Mouse (Mus musculus) embryonic facial prominence, embryonic 11.5 days (tissue): ENCODE data around the gene Odf3l2. TPM values are rescaled to one million over a fixed set of nuclear protein-coding genes. Genes with fewer than 3 reads are reported as not detected.

Experiments
- ATAC-seq: fragments of 200-750 bp; cut with Nextera tagmentation; replicated peaks from 2 replicates; pipeline ENCODE4 v1.8.0; 2017; ENCODE audit warnings: low read depth; ENCODE audit not compliant: insufficient number of reproducible peaks, low FRiP score, low TSS enrichment
- DNase-seq: peaks from one replicate; pipeline ENCODE4 v3.0.0-alpha.2; 2015; ENCODE audit warnings: low spot score
- H3K27ac ChIP-seq: fragments of 300-500 bp; sonication (generic); replicated peaks from 2 replicates; pipeline ENCODE4 v1.5.1; 2014; ENCODE audit warnings: mild to moderate bottlenecking, low read depth, low read length, control low read depth
- H3K27me3 ChIP-seq: fragments of 300-500 bp; sonication (generic); 2 replicates; pipeline ENCODE4 v1.6.1; 2014; ENCODE audit warnings: mild to moderate bottlenecking, low read length, moderate library complexity, mixed read lengths; ENCODE audit not compliant: control insufficient read depth, insufficient read depth
- H3K36me3 ChIP-seq: fragments of 300-500 bp; sonication (generic); replicated peaks from 2 replicates; pipeline ENCODE4 v1.6.1; 2014; ENCODE audit warnings: low read depth, mild to moderate bottlenecking, low read length, moderate library complexity, mixed read lengths; ENCODE audit not compliant: control insufficient read depth, insufficient read depth
- H3K4me1 ChIP-seq: fragments of 300-500 bp; sonication (generic); 2 replicates; pipeline ENCODE4 v1.6.1; 2014; ENCODE audit warnings: low read length, mixed read lengths; ENCODE audit not compliant: control insufficient read depth, insufficient read depth
- H3K4me2 ChIP-seq: fragments of 300-500 bp; sonication (generic); 2 replicates; pipeline ENCODE4 v1.6.1; 2014; ENCODE audit warnings: low read depth, mild to moderate bottlenecking, control low read depth, low read length, moderate library complexity
- H3K4me3 ChIP-seq: fragments of 300-500 bp; sonication (generic); 2 replicates; pipeline ENCODE4 v1.5.1; 2014; ENCODE audit warnings: low read depth, low read length, control low read depth
- H3K9ac ChIP-seq: fragments of 300-500 bp; sonication (generic); replicated peaks from 2 replicates; pipeline ENCODE4 v1.6.1; 2014; ENCODE audit warnings: mild to moderate bottlenecking, control low read depth, low read length
- H3K9me3 ChIP-seq: fragments of 300-500 bp; sonication (generic); replicated peaks from 2 replicates; pipeline ENCODE4 v1.6.1; 2016; ENCODE audit warnings: mild to moderate bottlenecking, low read length, inconsistent platforms, mixed read lengths; ENCODE audit not compliant: control insufficient read depth
- WGBS: fragments of 180-500 bp; shearing (Covaris S2); extraction: QIAGEN DNeasy Blood & Tissue Kit; methylation state at CpG from one replicate; pipeline ENCODE4 v1.1.7; 2014; 5-methylcytosine and 5-hydroxymethylcytosine counted together
- polyA plus RNA-seq: library from polyadenylated mRNA; unstranded; fragments of >200 nt; fragmentation: Nextera tagmentation; extraction: Ambion mirVana; gene quantifications from 2 replicates; pipeline ENCODE4 v1.2.1, GENCODE M21; 2014

Odf3l2 gene
- polyA plus RNA-seq, 1 experiment from 2014 or later = not detected

- WGBS = 89% methylated on average over 2 of the region's 2 CpGs
- DNase-seq (no peak), ATAC-seq (no peak)
- H3K4me3 ChIP-seq = no peak overlapping the region
- no peak overlapping the region for H3K9ac ChIP-seq
- peaks cover 21% of the 10 kb centered on the region for H3K36me3 ChIP-seq
- H3K4me1 ChIP-seq = peaks cover 6% of the 10 kb centered on the region
- H3K4me2 ChIP-seq = no peak overlapping the region
- no peak overlapping the region for H3K27ac ChIP-seq
- H3K9me3 ChIP-seq = no peaks in the 10 kb centered on the region
- no peaks in the 10 kb centered on the region for H3K27me3 ChIP-seq
Measured at GRCm38 (mm10) chr10:79686219-79686618, 40.7 kb upstream of the Odf3l2 start.

DNA sequence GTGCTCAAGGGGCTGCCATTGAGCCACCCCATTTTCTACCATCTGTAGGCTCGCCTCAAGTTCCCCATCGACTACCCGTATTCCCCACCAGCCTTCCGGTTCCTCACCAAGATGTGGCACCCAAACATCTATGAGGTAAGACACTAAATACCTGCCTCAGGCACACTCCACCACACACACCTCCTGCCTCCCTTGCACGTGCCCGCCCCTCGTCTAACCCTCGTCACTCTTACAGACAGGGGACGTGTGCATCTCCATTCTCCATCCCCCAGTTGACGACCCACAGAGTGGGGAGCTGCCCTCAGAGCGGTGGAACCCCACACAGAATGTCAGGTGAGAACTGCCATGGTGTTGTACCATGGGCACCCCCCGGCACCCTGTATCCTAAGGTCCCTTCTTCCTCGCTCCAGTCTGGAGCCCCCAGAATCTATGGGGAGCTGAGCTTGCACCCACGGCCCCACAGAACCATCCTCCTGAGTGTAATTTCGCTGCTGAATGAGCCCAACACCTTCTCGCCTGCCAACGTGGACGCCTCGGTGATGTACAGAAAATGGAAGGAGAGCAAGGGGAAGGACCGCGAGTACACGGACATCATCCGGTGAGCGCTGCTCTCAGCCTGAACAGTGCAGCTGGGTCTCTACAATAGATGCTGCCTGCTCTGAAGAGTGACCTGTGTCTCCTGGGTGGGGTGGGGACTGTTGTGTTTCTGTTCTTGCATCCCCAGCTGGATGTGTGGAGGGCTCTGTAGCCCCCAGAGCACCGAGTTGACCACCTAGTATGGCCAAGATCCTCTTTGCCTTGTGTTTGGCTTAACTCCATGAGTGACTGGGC, 39.4 kb upstream of the Odf3l2 start:
- 94% methylated on average over 25 of the region's 25 CpGs for WGBS
- H3K9ac ChIP-seq = no peak overlapping the region
- no peaks in the 10 kb centered on the region for H3K9me3 ChIP-seq
- no peak for DNase-seq
- no peak overlapping the region for H3K27ac ChIP-seq
- H3K27me3 ChIP-seq = no peaks in the 10 kb centered on the region
- H3K36me3 ChIP-seq = peaks cover 21% of the 10 kb centered on the region
- no peak overlapping the region for H3K4me2 ChIP-seq
- H3K4me1 ChIP-seq = peaks cover 6% of the 10 kb centered on the region
- H3K4me3 ChIP-seq = no peak overlapping the region
- ATAC-seq = no peak

DNA sequence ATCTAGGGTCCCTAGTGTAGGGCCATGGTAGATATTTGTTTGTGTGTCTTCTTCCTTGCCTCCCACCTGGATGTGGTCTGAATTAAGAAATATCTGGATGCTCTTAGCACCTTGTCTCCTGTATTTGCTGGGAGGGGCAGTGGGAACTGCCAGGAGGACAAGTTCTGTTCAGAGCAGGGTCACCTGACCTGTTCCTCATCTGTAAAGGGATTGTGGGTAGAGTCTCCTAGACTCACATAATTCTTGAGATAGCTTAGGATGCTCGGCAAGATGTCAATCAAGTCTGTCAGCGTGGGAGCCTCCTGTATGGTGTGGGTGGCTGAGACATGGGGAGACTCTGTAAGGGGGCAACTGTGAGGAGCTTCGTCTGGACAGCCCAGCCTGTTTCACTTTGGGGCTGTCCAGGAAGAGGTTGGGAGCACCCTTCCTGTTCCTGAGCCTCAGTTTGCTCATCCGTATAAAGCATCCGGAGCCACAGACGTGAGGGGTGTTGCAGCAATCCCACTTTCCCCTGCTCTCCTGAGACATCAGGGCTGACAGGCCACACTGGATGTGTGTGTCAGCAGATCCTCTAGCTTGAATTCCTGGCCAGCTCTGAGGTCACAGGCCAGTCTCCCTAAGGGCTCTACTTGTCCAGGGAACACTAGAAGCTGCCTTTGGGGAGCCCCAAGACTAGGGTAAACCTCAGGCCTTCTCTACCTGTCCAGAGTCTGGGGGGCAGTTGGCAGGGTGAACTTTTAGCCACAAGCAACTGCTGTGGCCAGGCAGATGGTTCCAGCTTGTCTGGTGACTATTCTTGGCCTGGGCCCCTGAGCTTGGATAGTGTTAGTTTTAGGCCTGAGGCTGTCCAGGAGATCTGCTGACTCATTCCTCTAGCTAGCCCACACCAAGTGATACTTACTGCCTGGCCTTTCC, 38.4 kb upstream of the Odf3l2 start:
- Histone ChIP-seq H3K27ac (no peak overlapping the region), H3K9ac (0 out of 2 replicates have a peak overlapping the region, but pooled peaks have one; percentile 5), H3K4me3 (no peak overlapping the region), H3K9me3 (no peaks in the 10 kb centered on the region), H3K4me1 (peaks cover 6% of the 10 kb centered on the region), H3K4me2 (peak overlapping the region; percentile 57; the same call in 1 of the 2 replicates), H3K36me3 (peaks cover 17% of the 10 kb centered on the region), H3K27me3 (no peaks in the 10 kb centered on the region)
- ATAC-seq (no peak), DNase-seq (no peak)
- 92% methylated on average over 6 of the region's 6 CpGs for WGBS

DNA sequence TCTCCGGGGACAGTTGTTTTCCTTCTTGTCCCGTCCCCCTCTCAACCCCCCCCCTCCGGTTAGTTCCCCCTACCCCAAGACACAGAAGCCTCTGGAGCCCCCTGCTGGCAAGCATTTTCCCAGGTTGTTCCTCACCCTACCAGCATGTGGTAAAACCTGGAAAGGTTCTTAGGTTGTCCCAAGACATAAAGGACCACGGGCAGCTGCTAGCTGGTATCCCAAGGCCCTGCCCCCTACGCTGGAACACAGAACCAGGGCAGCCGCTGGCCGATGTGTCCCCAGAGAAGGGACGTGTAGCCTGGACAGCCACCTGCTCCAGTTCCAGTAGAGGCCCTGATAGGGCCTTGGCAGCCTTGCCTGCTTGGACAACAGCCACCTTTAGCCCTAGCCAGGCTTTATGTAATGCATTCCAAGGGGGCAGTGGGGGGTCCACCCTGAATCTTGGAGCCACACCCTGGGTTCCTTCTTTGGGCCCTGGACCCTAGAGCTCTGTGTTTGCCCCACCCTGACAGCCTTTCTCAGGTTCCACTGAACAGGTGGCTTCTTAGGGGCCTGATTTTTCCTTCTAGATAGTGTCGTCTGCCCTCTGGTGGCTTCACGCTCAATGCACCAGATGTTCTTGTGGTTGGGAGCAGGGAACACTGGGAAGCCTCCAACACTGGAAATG, 37.5 kb upstream of the Odf3l2 start:
- Histone ChIP-seq H3K9me3 (no peaks in the 10 kb centered on the region), H3K27ac (no peak overlapping the region), H3K36me3 (peaks cover 11% of the 10 kb centered on the region), H3K9ac (peak overlapping the region; percentile 83), H3K4me2 (peak overlapping the region; percentile 57), H3K4me3 (peak overlapping the region; percentile 89), H3K27me3 (no peaks in the 10 kb centered on the region), H3K4me1 (peaks cover 6% of the 10 kb centered on the region)
- ATAC-seq = no peak
- DNase-seq = peak; percentile 80
- 9% methylated on average over 10 of the region's 10 CpGs for WGBS

DNA sequence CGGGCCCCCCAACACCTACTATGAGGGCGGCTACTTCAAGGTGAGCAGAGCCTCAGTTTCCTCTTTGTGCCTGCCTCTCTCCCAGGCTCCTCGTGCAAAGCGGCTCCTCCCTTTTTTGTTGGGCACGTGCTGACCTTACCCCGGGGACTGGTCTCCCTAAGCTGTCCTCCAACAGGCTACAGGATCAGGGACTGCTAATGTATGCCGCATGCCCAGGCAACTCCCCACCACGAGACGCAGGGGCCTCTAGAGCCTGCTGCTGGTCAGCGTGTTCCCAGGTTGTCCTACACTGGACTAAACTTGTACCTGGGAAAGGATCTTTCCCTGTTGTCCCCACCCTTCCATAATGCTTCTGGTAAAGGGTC, 37.0 kb upstream of the Odf3l2 start:
- H3K4me3 ChIP-seq = peak overlapping the region; percentile 89
- peak overlapping the region; percentile 57 for H3K4me2 ChIP-seq
- H3K27me3 ChIP-seq = no peaks in the 10 kb centered on the region
- peak; percentile 10; the same call in 1 of the 2 replicates for ATAC-seq
- no peak for DNase-seq
- 0% methylated on average over 10 of the region's 10 CpGs for WGBS
- peaks cover 6% of the 10 kb centered on the region for H3K4me1 ChIP-seq
- no peak overlapping the region; the same call in 1 of the 2 replicates for H3K27ac ChIP-seq
- peak overlapping the region; percentile 83 for H3K9ac ChIP-seq
- H3K9me3 ChIP-seq = no peaks in the 10 kb centered on the region
- peaks cover 10% of the 10 kb centered on the region for H3K36me3 ChIP-seq

DNA sequence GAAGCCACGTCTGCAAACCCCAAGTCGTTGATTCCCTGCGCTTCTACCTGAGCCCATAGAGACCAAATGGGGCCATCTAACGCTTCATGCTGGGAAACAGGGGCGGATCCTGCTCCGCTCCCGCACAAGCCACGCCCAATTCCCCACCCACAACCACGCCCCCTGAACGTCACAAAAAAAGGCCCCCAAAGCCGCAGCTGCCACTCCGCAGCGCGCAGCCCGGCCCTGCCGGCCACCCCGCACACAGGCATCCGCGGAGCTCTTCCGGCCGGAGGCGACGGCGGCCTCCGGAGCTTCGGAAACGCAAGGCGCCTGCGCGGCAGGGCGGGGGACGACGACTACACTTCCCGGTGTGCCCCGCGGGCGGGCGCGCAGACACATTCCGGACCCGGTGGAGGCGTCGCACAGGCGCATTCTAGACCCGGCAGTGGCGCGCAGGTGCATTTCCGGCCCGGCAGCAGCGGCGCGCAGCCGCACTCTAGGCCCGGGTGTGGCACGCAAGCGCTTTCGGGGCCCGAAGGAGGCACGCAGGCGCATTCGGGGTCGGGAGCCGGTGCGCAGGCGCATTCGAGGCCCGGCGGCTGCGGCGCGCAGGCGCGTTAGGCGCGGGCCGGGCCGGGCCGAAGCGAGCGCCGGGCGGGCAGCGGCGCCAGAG, 36.2 kb upstream of the Odf3l2 start, which contains the start of gene Cdc34:
Gene Cdc34, plus strand, starts transcription at position 605 of the 655 bp plus-strand sequence.
- Histone ChIP-seq H3K9me3 (no peaks in the 10 kb centered on the region), H3K27me3 (no peaks in the 10 kb centered on the region), H3K9ac (peak within 1 kb of the TSS; percentile 83), H3K27ac (peak within 1 kb of the TSS; percentile 59), H3K36me3 (peaks cover 10% of the 10 kb centered on the region), H3K4me3 (peak within 1 kb of the TSS; percentile 89), H3K4me2 (peak within 1 kb of the TSS; percentile 60), H3K4me1 (peaks cover 6% of the 10 kb centered on the region)
- under 1% methylated on average over 78 of the region's 84 CpGs for WGBS
- DNase-seq = peak; percentile 98
- peak; percentile 92 for ATAC-seq
